Mouse (Mus musculus): ENCODE data around the gene Ywhae.

DNA sequence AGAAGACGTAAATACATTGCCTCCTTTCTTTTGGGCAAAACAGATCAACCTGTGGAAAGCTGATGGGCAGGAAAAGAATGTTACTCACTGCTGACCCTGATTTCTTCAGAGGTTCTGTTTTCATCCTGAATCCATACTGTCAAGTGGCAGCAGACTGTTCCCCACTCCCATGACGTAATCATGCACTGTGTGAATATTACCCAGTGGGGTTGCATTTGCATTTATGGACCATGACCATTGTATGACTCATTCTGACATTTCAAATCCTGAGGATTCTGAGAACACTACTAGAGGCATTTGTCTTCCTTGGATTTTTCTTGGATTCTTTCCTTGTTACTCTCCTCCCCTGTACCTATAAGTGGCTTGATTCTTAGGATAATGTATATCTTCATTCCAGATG lies 28.9 kb upstream of the Ywhae start:
- TF ChIP-seq CTCF (IDR thresholded peaks at IDR 0.05; ENCODE audit: low read depth, low read length) (no peak), POLR2A (IDR thresholded peaks at IDR 0.05; ENCODE audit: extremely low read depth, insufficient read depth, low read length) (no peak)

Measured in liver, adult 2 months (tissue).